Mouse (Mus musculus) liver, embryonic 16.5 days (tissue): ENCODE measurements around the gene Ccdc141. TPM values are rescaled to one million over a fixed set of nuclear protein-coding genes. Genes with fewer than 3 reads are reported as not detected.

Experiments
- ATAC-seq: fragments of 200-750 bp; cut with Nextera tagmentation; 2 replicates; pipeline ENCODE4 v1.8.0; 2017; ENCODE audit warnings: low read depth, mild to moderate bottlenecking, moderate number of reproducible peaks, moderate library complexity
- H3K27ac ChIP-seq: fragments of 300-500 bp; sonication (generic); 2 replicates; pipeline ENCODE4 v1.5.1; 2014; ENCODE audit warnings: mild to moderate bottlenecking, low read length
- H3K27me3 ChIP-seq: fragments of 300-500 bp; sonication (generic); 2 replicates; pipeline ENCODE4 v1.6.1; 2014; ENCODE audit warnings: low read depth, low read length, mixed read lengths; ENCODE audit not compliant: control insufficient read depth, insufficient read depth
- H3K36me3 ChIP-seq: fragments of 300-500 bp; sonication (generic); 2 replicates; pipeline ENCODE4 v1.6.1; 2014; ENCODE audit warnings: mild to moderate bottlenecking; ENCODE audit not compliant: control insufficient read depth, insufficient read depth
- H3K4me1 ChIP-seq: fragments of 300-500 bp; sonication (generic); 2 replicates; pipeline ENCODE4 v1.6.1; 2014; ENCODE audit warnings: low read depth, low read length, mixed read lengths; ENCODE audit not compliant: control insufficient read depth
- H3K4me2 ChIP-seq: fragments of 300-500 bp; sonication (generic); 2 replicates; pipeline ENCODE4 v1.6.1; 2014; ENCODE audit warnings: low read depth, low read length, mixed read lengths
- H3K4me3 ChIP-seq: fragments of 300-500 bp; sonication (generic); 2 replicates; pipeline ENCODE4 v1.5.1; 2014; ENCODE audit warnings: low read depth, mild to moderate bottlenecking, low read length
- H3K9ac ChIP-seq: fragments of 300-500 bp; sonication (generic); 2 replicates; pipeline ENCODE4 v1.6.1; 2014; ENCODE audit warnings: low read depth, low read length
- H3K9me3 ChIP-seq: fragments of 300-500 bp; sonication (generic); replicated peaks from 2 replicates; pipeline ENCODE4 v1.6.1; 2016; ENCODE audit warnings: low read length; ENCODE audit not compliant: control insufficient read depth
- WGBS: fragments of 180-500 bp; shearing (Covaris S2); extraction: QIAGEN DNeasy Blood & Tissue Kit; methylation state at CpG from one replicate; pipeline ENCODE4 v1.1.7; 2014; ENCODE audit not compliant: insufficient replicate concordance; 5-methylcytosine and 5-hydroxymethylcytosine counted together
- polyA plus RNA-seq: library from polyadenylated mRNA; unstranded; fragments of >200 nt; fragmentation: Nextera tagmentation; extraction: Ambion mirVana; gene quantifications from 2 replicates; pipeline ENCODE4 v1.2.1, GENCODE M21; 2015

Ccdc141 gene
- polyA plus RNA-seq, 1 experiment from 2014 or later = 1.9 TPM

GRCm38 (mm10) chr2:77157546-77157945 lies 12.9 kb downstream of the Ccdc141 start:
- Histone ChIP-seq H3K27me3 (no peaks in the 10 kb centered on the region), H3K9ac (no peak overlapping the region), H3K4me1 (no peaks in the 10 kb centered on the region; the same call in 1 of the 2 replicates), H3K36me3 (no peaks in the 10 kb centered on the region), H3K9me3 (no peaks in the 10 kb centered on the region), H3K4me3 (no peak overlapping the region), H3K4me2 (no peak overlapping the region), H3K27ac (no peak overlapping the region)
- ATAC-seq = no peak
- 72% methylated on average over 4 of the region's 4 CpGs for WGBS

DNA sequence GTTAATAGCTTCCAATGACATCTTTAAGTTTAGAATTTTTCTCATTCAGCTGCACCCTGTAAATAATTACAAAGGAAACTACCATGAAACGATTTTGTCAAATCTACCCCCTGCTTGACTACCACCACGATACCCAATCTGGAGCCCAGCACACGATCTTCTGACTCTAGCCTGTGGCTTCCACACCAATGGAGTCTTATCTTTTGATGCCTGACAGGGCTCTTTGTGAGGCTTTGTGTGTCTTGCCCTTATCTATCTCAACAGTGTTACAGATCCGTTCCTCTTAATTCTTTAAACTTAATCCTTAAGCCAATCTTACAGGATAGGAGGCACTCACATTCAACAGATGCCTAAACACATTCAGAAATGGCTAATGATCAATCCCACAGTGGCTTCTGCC lies 16.4 kb downstream of the Ccdc141 start:
- no peak overlapping the region for H3K4me3 ChIP-seq
- H3K9ac ChIP-seq = no peak overlapping the region
- H3K4me1 ChIP-seq = no peaks in the 10 kb centered on the region; the same call in 1 of the 2 replicates
- WGBS = 3% methylated on average over 4 of the region's 4 CpGs
- no peak overlapping the region for H3K4me2 ChIP-seq
- H3K27ac ChIP-seq = no peak overlapping the region
- peak; percentile 76 for ATAC-seq
- H3K9me3 ChIP-seq = no peaks in the 10 kb centered on the region
- H3K27me3 ChIP-seq = no peaks in the 10 kb centered on the region
- no peaks in the 10 kb centered on the region for H3K36me3 ChIP-seq

DNA sequence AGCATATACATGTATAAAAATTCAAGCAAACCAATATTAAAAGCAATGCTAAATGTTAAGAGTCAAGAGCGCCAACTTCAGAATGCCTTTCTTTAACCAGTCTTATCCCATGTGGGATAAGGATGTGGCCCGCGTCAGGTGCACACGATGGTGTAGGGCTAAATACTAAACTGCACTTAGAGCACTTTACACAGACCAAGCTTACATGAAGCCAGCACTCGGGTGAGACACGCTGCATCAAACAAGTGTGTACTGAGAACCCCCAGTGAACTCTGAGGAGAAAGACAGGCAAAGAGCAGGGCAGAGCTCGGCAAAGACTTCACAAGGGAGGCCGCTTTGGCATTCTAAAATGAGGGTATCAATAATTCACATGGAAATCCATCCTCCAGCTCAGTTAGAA lies 19.2 kb downstream of the Ccdc141 start:
- Histone ChIP-seq H3K27ac (no peak overlapping the region), H3K4me3 (no peak overlapping the region), H3K27me3 (no peaks in the 10 kb centered on the region), H3K4me1 (no peaks in the 10 kb centered on the region; the same call in 1 of the 2 replicates), H3K36me3 (no peaks in the 10 kb centered on the region), H3K9me3 (no peaks in the 10 kb centered on the region), H3K9ac (no peak overlapping the region), H3K4me2 (no peak overlapping the region)
- ATAC-seq = no peak
- 78% methylated on average over 8 of the region's 8 CpGs for WGBS

- no peak for ATAC-seq
- no peak overlapping the region for H3K4me3 ChIP-seq
- no peaks in the 10 kb centered on the region; the same call in 1 of the 2 replicates for H3K4me1 ChIP-seq
- no peak overlapping the region for H3K9ac ChIP-seq
- no peaks in the 10 kb centered on the region for H3K9me3 ChIP-seq
- H3K4me2 ChIP-seq = no peak overlapping the region
- H3K36me3 ChIP-seq = no peaks in the 10 kb centered on the region
- 61% methylated on average over 2 of the region's 2 CpGs for WGBS
- no peak overlapping the region for H3K27ac ChIP-seq
- H3K27me3 ChIP-seq = no peaks in the 10 kb centered on the region
Observed at GRCm38 (mm10) chr2:77149576-77149975, 20.9 kb downstream of the Ccdc141 start.

DNA sequence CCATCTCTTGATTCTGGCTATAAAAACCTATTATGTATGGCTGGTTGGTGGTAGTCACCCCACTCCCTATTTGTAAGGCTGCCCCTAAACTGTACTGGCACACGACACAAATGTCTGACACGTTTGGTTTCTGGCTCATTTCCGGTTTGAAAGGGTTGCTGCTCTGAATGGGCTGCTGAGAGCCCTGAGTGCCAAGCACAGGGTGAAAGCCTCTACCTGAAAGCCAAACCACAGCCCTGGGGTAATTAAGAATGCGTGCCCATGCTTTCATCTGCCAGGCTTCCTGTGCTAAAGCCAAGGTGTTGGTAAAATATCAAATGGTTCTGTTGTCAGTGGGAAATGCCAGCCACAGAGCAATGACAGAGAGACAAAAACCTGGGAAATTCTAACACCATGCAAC lies 22.2 kb downstream of the Ccdc141 start:
- Histone ChIP-seq H3K27me3 (no peaks in the 10 kb centered on the region), H3K36me3 (no peaks in the 10 kb centered on the region), H3K4me1 (no peaks in the 10 kb centered on the region), H3K9ac (no peak overlapping the region), H3K4me3 (no peak overlapping the region), H3K27ac (no peak overlapping the region), H3K9me3 (no peaks in the 10 kb centered on the region), H3K4me2 (no peak overlapping the region)
- WGBS = 51% methylated on average over 4 of the region's 4 CpGs
- ATAC-seq = no peak

DNA sequence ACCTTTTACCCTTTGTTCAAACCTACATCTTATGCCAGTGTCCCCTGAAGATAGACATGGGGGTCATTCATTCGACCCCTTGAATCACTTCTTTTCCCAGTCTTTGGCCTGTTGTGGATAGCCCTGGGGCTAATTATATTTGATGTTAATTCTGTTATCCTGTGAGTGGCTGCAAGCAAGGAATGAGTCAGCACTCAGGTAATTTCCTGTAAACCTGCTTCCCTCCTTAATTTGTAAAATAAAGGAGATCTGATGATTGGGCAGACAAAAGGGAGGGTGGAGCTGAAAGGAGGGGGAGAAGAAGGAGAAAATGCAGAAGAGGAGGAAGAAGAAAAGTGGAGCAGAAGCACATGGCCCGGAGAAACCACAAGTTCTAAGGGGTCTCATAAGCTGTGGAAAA lies 23.5 kb downstream of the Ccdc141 start:
- 63% methylated on average over 2 of the region's 2 CpGs for WGBS
- no peak overlapping the region for H3K27ac ChIP-seq
- H3K27me3 ChIP-seq = no peaks in the 10 kb centered on the region
- H3K9me3 ChIP-seq = no peaks in the 10 kb centered on the region
- no peaks in the 10 kb centered on the region for H3K36me3 ChIP-seq
- no peak overlapping the region for H3K9ac ChIP-seq
- no peak for ATAC-seq
- no peaks in the 10 kb centered on the region for H3K4me1 ChIP-seq
- no peak overlapping the region for H3K4me2 ChIP-seq
- no peak overlapping the region for H3K4me3 ChIP-seq

DNA sequence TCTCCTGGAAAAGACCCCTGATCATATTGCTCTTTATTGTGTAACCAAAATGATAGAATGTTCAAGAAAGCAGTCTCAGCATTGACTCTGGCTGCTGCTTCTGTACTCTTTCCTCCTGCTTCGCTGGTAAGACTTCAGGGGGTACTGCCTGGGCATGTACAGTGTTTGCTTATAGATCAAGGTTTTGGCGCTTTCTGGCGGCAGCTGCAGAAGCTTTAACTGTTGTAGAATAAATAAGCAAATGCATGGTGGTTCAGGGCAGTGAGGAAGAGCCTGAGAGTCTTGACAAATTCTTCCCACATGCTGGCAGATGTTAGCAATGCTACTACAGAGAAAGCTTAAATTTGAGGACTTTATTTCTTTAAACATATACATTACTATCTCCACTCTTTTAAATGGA lies 24.1 kb downstream of the Ccdc141 start:
- H3K4me3 ChIP-seq = no peak overlapping the region
- no peaks in the 10 kb centered on the region for H3K36me3 ChIP-seq
- no peak overlapping the region for H3K27ac ChIP-seq
- H3K9me3 ChIP-seq = no peaks in the 10 kb centered on the region
- H3K4me1 ChIP-seq = no peaks in the 10 kb centered on the region
- no peaks in the 10 kb centered on the region for H3K27me3 ChIP-seq
- no peak for ATAC-seq
- H3K4me2 ChIP-seq = no peak overlapping the region
- 50% methylated on average over 3 of the region's 3 CpGs for WGBS
- no peak overlapping the region for H3K9ac ChIP-seq

- Histone ChIP-seq H3K36me3 (no peaks in the 10 kb centered on the region), H3K4me3 (no peak overlapping the region), H3K27me3 (no peaks in the 10 kb centered on the region), H3K4me2 (no peak overlapping the region), H3K27ac (no peak overlapping the region), H3K9me3 (no peaks in the 10 kb centered on the region), H3K4me1 (no peaks in the 10 kb centered on the region), H3K9ac (no peak overlapping the region)
- 71% methylated on average over 6 of the region's 6 CpGs for WGBS
- no peak for ATAC-seq
Observed at GRCm38 (mm10) chr2:77143536-77143935, 26.9 kb downstream of the Ccdc141 start.

GRCm38 (mm10) chr2:77138879-77139278 lies 31.6 kb downstream of the Ccdc141 start:
- WGBS = 42% methylated on average over 6 of the region's 6 CpGs
- no peaks in the 10 kb centered on the region for H3K9me3 ChIP-seq

More at GRCm38 (mm10) chr2:77138879-77139278, 31.6 kb downstream of the Ccdc141 start:
- H3K4me3 ChIP-seq = no peak overlapping the region
- ATAC-seq = no peak
- H3K27me3 ChIP-seq = no peaks in the 10 kb centered on the region
- no peak overlapping the region for H3K9ac ChIP-seq
- H3K27ac ChIP-seq = no peak overlapping the region
- no peaks in the 10 kb centered on the region for H3K4me1 ChIP-seq
- H3K4me2 ChIP-seq = no peak overlapping the region
- no peaks in the 10 kb centered on the region for H3K36me3 ChIP-seq
